Mouse (Mus musculus): ENCODE measurements around the gene Eef1akmt3.

GRCm38 (mm10) chr10:127063913-127064870, 22.9 kb upstream of the Eef1akmt3 start:
- no peak for TF ChIP-seq CTCF (IDR thresholded peaks at IDR 0.05; ENCODE audit: insufficient read depth, low read depth, low read length)
- TF ChIP-seq POLR2A (IDR thresholded peaks at IDR 0.05; ENCODE audit: insufficient read depth, low read depth, low read length), result no peak

All from olfactory bulb, adult 2 months (tissue).